Mouse (Mus musculus) liver, embryonic 11.5 days (tissue): ENCODE results near the gene Asap3. TPM values are rescaled to one million over a fixed set of nuclear protein-coding genes. Genes with fewer than 3 reads are reported as not detected.

ENCODE experiments used
- ATAC-seq: fragments of 200-750 bp; cut with Nextera tagmentation; replicated peaks from 2 replicates; pipeline ENCODE4 v1.8.0; 2017; ENCODE audit warnings: moderate number of reproducible peaks, mild to moderate bottlenecking, moderate TSS enrichment, moderate library complexity; ENCODE audit not compliant: low FRiP score
- DNase-seq: peaks from one replicate; pipeline ENCODE4 v3.0.0-alpha.2; 2017; ENCODE audit warnings: low spot score
- H3K27ac ChIP-seq: fragments of 300-500 bp; sonication (generic); 2 replicates; pipeline ENCODE4 v1.5.1; 2014; ENCODE audit warnings: mild to moderate bottlenecking, low read depth, low read length, control low read depth
- H3K27me3 ChIP-seq: fragments of 300-500 bp; sonication (generic); replicated peaks from 2 replicates; pipeline ENCODE4 v1.6.1; 2014; ENCODE audit warnings: low read length, mixed read lengths; ENCODE audit not compliant: control insufficient read depth, insufficient read depth
- H3K36me3 ChIP-seq: fragments of 300-500 bp; sonication (generic); 2 replicates; pipeline ENCODE4 v1.6.1; 2014; ENCODE audit warnings: mild to moderate bottlenecking, low read length, moderate library complexity, mixed read lengths; ENCODE audit not compliant: control insufficient read depth, insufficient read depth
- H3K4me1 ChIP-seq: fragments of 300-500 bp; sonication (generic); replicated peaks from 2 replicates; pipeline ENCODE4 v1.6.1; 2014; ENCODE audit warnings: low read length, mixed read lengths; ENCODE audit not compliant: control insufficient read depth, insufficient read depth
- H3K4me2 ChIP-seq: fragments of 300-500 bp; sonication (generic); 2 replicates; pipeline ENCODE4 v1.6.1; 2014; ENCODE audit warnings: mild to moderate bottlenecking, control low read depth, moderate library complexity
- H3K4me3 ChIP-seq: fragments of 300-500 bp; sonication (generic); 2 replicates; pipeline ENCODE4 v1.5.1; 2014; ENCODE audit warnings: low read depth, low read length, control low read depth
- H3K9ac ChIP-seq: fragments of 300-500 bp; sonication (generic); 2 replicates; pipeline ENCODE4 v1.6.1; 2014; ENCODE audit warnings: low read depth, low read length, control low read depth
- H3K9me3 ChIP-seq: fragments of 300-500 bp; sonication (generic); 2 replicates; pipeline ENCODE4 v1.6.1; 2016; ENCODE audit warnings: low read length, inconsistent platforms, mixed read lengths; ENCODE audit not compliant: control insufficient read depth
- WGBS: fragments of 180-500 bp; shearing (Covaris S2); extraction: QIAGEN DNeasy Blood & Tissue Kit; methylation state at CpG from one replicate; pipeline ENCODE4 v1.1.7; 2014; 5-methylcytosine and 5-hydroxymethylcytosine counted together
- polyA plus RNA-seq: library from polyadenylated mRNA; unstranded; fragments of >200 nt; fragmentation: Nextera tagmentation; extraction: Ambion mirVana; gene quantifications from 2 replicates; pipeline ENCODE4 v1.2.1, GENCODE M21; 2014

The Asap3 gene
- polyA plus RNA-seq, 1 experiment from 2014 or later: 1.8 TPM

- Histone ChIP-seq H3K4me3 (no peak overlapping the region), H3K27me3 (peaks cover 41% of the 10 kb centered on the region)
- ATAC-seq: no peak
These were observed 14.1 kb downstream of the Asap3 start for GRCm38 (mm10) chr4:136220133-136220775.

GRCm38 (mm10) chr4:136223549-136224239, 17.5 kb downstream of the Asap3 start:
- ATAC-seq: no peak
- H3K36me3 ChIP-seq: no peaks in the 10 kb centered on the region
- peaks cover 25% of the 10 kb centered on the region for H3K27me3 ChIP-seq
- no peak for DNase-seq
- H3K4me3 ChIP-seq: no peak overlapping the region
- peaks cover 3% of the 10 kb centered on the region; the same call in 1 of the 2 replicates for H3K4me1 ChIP-seq
- no peak overlapping the region for H3K4me2 ChIP-seq
- H3K27ac ChIP-seq: no peak overlapping the region
- WGBS: 62% methylated on average over 13 of the region's 13 CpGs
- H3K9me3 ChIP-seq: no peaks in the 10 kb centered on the region
- H3K9ac ChIP-seq: no peak overlapping the region

More at GRCm38 (mm10) chr4:136220133-136220775, 14.1 kb downstream of the Asap3 start:
- Histone ChIP-seq H3K36me3 (no peaks in the 10 kb centered on the region), H3K4me2 (peak overlapping the region; percentile 24), H3K27ac (no peak overlapping the region; the same call in 1 of the 2 replicates), H3K4me1 (peaks cover 9% of the 10 kb centered on the region; the same call in 1 of the 2 replicates), H3K9ac (no peak overlapping the region), H3K9me3 (no peaks in the 10 kb centered on the region)
- DNase-seq: no peak
- WGBS: 10% methylated on average over 17 of the region's 17 CpGs

- no peak for ATAC-seq
- no peaks in the 10 kb centered on the region for H3K36me3 ChIP-seq
- H3K4me1 ChIP-seq: no peaks in the 10 kb centered on the region
- H3K27me3 ChIP-seq: peaks cover 20% of the 10 kb centered on the region
- H3K4me3 ChIP-seq: no peak overlapping the region
- no peak overlapping the region for H3K4me2 ChIP-seq
- H3K9me3 ChIP-seq: no peaks in the 10 kb centered on the region
- 68% methylated on average over 5 of the region's 5 CpGs for WGBS
- DNase-seq: no peak
- no peak overlapping the region for H3K9ac ChIP-seq
- no peak overlapping the region for H3K27ac ChIP-seq
These were observed 18.0 kb downstream of the Asap3 start for GRCm38 (mm10) chr4:136224240-136224559.

- H3K27ac ChIP-seq: no peak overlapping the region
- no peaks in the 10 kb centered on the region for H3K9me3 ChIP-seq
- no peak overlapping the region for H3K4me2 ChIP-seq
- H3K27me3 ChIP-seq: peaks cover 14% of the 10 kb centered on the region
- no peaks in the 10 kb centered on the region for H3K36me3 ChIP-seq
- H3K9ac ChIP-seq: no peak overlapping the region
- ATAC-seq (no peak), DNase-seq (no peak)
- no peak overlapping the region for H3K4me3 ChIP-seq
- WGBS: 63% methylated on average over 23 of the region's 23 CpGs
- H3K4me1 ChIP-seq: no peaks in the 10 kb centered on the region
These were observed 18.7 kb downstream of the Asap3 start for GRCm38 (mm10) chr4:136224677-136225460.

GRCm38 (mm10) chr4:136227408-136227807, 21.2 kb downstream of the Asap3 start:
- 63% methylated on average over 7 of the region's 7 CpGs for WGBS

GRCm38 (mm10) chr4:136228640-136229039, 22.5 kb downstream of the Asap3 start:
- no peak overlapping the region for H3K27ac ChIP-seq
- no peak for DNase-seq
- WGBS: 65% methylated on average over 5 of the region's 5 CpGs
- ATAC-seq: no peak
- H3K4me3 ChIP-seq: no peak overlapping the region
- H3K27me3 ChIP-seq: no peaks in the 10 kb centered on the region
- H3K4me1 ChIP-seq: no peaks in the 10 kb centered on the region
- no peaks in the 10 kb centered on the region for H3K9me3 ChIP-seq
- no peak overlapping the region for H3K9ac ChIP-seq
- no peak overlapping the region for H3K4me2 ChIP-seq
- no peaks in the 10 kb centered on the region for H3K36me3 ChIP-seq

More at GRCm38 (mm10) chr4:136227408-136227807, 21.2 kb downstream of the Asap3 start:
- H3K4me1 ChIP-seq: no peaks in the 10 kb centered on the region
- H3K9me3 ChIP-seq: no peaks in the 10 kb centered on the region
- no peak overlapping the region for H3K4me3 ChIP-seq
- H3K9ac ChIP-seq: no peak overlapping the region
- H3K27me3 ChIP-seq: no peaks in the 10 kb centered on the region
- ATAC-seq: no peak
- no peak overlapping the region for H3K27ac ChIP-seq
- H3K36me3 ChIP-seq: no peaks in the 10 kb centered on the region
- DNase-seq: no peak
- H3K4me2 ChIP-seq: no peak overlapping the region

- ATAC-seq (no peak), DNase-seq (no peak)
- Histone ChIP-seq H3K9me3 (no peaks in the 10 kb centered on the region), H3K4me2 (0 out of 2 replicates have a peak overlapping the region, but pooled peaks have one; percentile 20), H3K27me3 (peaks cover 61% of the 10 kb centered on the region), H3K27ac (no peak overlapping the region), H3K36me3 (no peaks in the 10 kb centered on the region), H3K9ac (no peak overlapping the region), H3K4me1 (no peaks in the 10 kb centered on the region), H3K4me3 (no peak overlapping the region)
- WGBS: 17% methylated on average over 13 of the region's 13 CpGs
These were observed 32.5 kb downstream of the Asap3 start for GRCm38 (mm10) chr4:136238669-136239068.

- Histone ChIP-seq H3K27ac (no peak overlapping the region), H3K4me2 (no peak overlapping the region), H3K9me3 (no peaks in the 10 kb centered on the region), H3K36me3 (no peaks in the 10 kb centered on the region), H3K4me1 (no peaks in the 10 kb centered on the region), H3K27me3 (peaks cover 62% of the 10 kb centered on the region), H3K4me3 (no peak overlapping the region), H3K9ac (no peak overlapping the region)
- DNase-seq (no peak), ATAC-seq (no peak)
- WGBS: 57% methylated on average over 9 of the region's 9 CpGs
These were observed 32.9 kb downstream of the Asap3 start for GRCm38 (mm10) chr4:136239111-136239510.
